In genomic region chr3:28726356-28726755, GRCm38 (mm10) we compare ENCODE assay signal across 24 mouse cellular contexts. TPM values are rescaled to one million over a fixed set of nuclear protein-coding genes. Genes with fewer than 3 reads are reported as not detected.
DNase-seq lines count a peak whose midpoint lies in the region; ATAC-seq and TF ChIP-seq lines count a peak whose summit lies in the region.
"Had no signal": no experiment of that assay in that cellular context is flagged by ENCODE, and none has a peak within 500 bp of the region (broad histone marks: within the 10 kb centered on the region; RNA-seq: fewer than 3 reads in every experiment).

No protein-coding gene starts in this region.

- H3K36me3 ChIP-seq in liver, adult 2 months (ENCODE audit: control insufficient read depth, insufficient read depth, low read length), result peaks cover 36% of the 10 kb centered on the region
- no peaks in the 10 kb centered on the region for H3K36me3 ChIP-seq in liver, embryonic 11.5 days (ENCODE audit: control insufficient read depth, insufficient read depth, low read length)
- 0 out of 2 replicates have a peak, but pooled peaks cover 4% of the 10 kb centered on the region for H3K36me3 ChIP-seq in liver, postnatal 0 days (replicated peaks; ENCODE audit: insufficient read depth, low read length)
- no peaks in the 10 kb centered on the region for H3K36me3 ChIP-seq in liver, embryonic 12.5 days
- no peaks in the 10 kb centered on the region for H3K36me3 ChIP-seq in limb, embryonic 10.5 days
- H3K36me3 ChIP-seq: embryonic facial prominence, embryonic 10.5 days; embryonic facial prominence, embryonic 12.5 days; forebrain, embryonic 15.5 days had no signal

- 95% methylated on average over 7 of the region's 7 CpGs for WGBS in liver, adult 2 months
- WGBS in liver, embryonic 11.5 days, result 87% methylated on average over 7 of the region's 7 CpGs
- WGBS in liver, postnatal 0 days (ENCODE audit: insufficient replicate concordance), result 88% methylated on average over 7 of the region's 7 CpGs
- 85% methylated on average over 7 of the region's 7 CpGs for WGBS in liver, embryonic 12.5 days (ENCODE audit: insufficient replicate concordance)
- 95% methylated on average over 7 of the region's 7 CpGs for WGBS in limb, embryonic 10.5 days

- H3K27ac ChIP-seq in liver, adult 2 months (replicated peaks; ENCODE audit: insufficient read depth, low read depth, low read length), result peak overlapping the region; percentile 83
- no peak overlapping the region for H3K27ac ChIP-seq in liver, embryonic 11.5 days (ENCODE audit: low read depth, low read length)
- H3K27ac ChIP-seq in liver, postnatal 0 days (ENCODE audit: low read depth), result peak overlapping the region; percentile 80; the same call in 1 of the 2 replicates
- no peak overlapping the region for H3K27ac ChIP-seq in liver, embryonic 12.5 days
- no peak overlapping the region for H3K27ac ChIP-seq in limb, embryonic 10.5 days
- H3K27ac ChIP-seq: embryonic facial prominence, embryonic 10.5 days; embryonic facial prominence, embryonic 12.5 days; forebrain, embryonic 13.5 days; forebrain, embryonic 15.5 days had no signal

- no peak for TF ChIP-seq CTCF in liver, adult 2 months (IDR thresholded peaks at IDR 0.05; ENCODE audit: low read depth, low read length)
- TF ChIP-seq CTCF in liver, postnatal 0 days (IDR thresholded peaks at IDR 0.05; ENCODE audit: low read depth), result no peak

- TF ChIP-seq EP300 in liver, postnatal 0 days (IDR thresholded peaks at IDR 0.05; ENCODE audit: low read depth), result no peak

- H3K4me1 ChIP-seq in liver, adult 2 months (ENCODE audit: control insufficient read depth, insufficient read depth, low read length), result peaks cover 22% of the 10 kb centered on the region
- H3K4me1 ChIP-seq in liver, embryonic 11.5 days (replicated peaks; ENCODE audit: control insufficient read depth, insufficient read depth, low read length), result peaks cover 3% of the 10 kb centered on the region; the same call in 1 of the 2 replicates
- H3K4me1 ChIP-seq in liver, postnatal 0 days (ENCODE audit: insufficient read depth), result 0 out of 2 replicates have a peak, but pooled peaks cover 4% of the 10 kb centered on the region
- H3K4me1 ChIP-seq in liver, embryonic 12.5 days, result 0 out of 2 replicates have a peak, but pooled peaks cover 8% of the 10 kb centered on the region
- no peaks in the 10 kb centered on the region for H3K4me1 ChIP-seq in limb, embryonic 10.5 days
- H3K4me1 ChIP-seq: embryonic facial prominence, embryonic 10.5 days; embryonic facial prominence, embryonic 12.5 days; forebrain, embryonic 13.5 days; forebrain, embryonic 15.5 days had no signal

- no peaks in the 10 kb centered on the region for H3K27me3 ChIP-seq in liver, adult 2 months (ENCODE audit: control insufficient read depth, insufficient read depth, low read length)
- H3K27me3 ChIP-seq in liver, embryonic 11.5 days (replicated peaks; ENCODE audit: control insufficient read depth, insufficient read depth, low read length), result no peaks in the 10 kb centered on the region
- H3K27me3 ChIP-seq in liver, postnatal 0 days (ENCODE audit: insufficient read depth, low read length), result no peaks in the 10 kb centered on the region
- H3K27me3 ChIP-seq in liver, embryonic 12.5 days (replicated peaks), result no peaks in the 10 kb centered on the region
- H3K27me3 ChIP-seq in limb, embryonic 10.5 days (ENCODE audit: low read depth, poor library complexity, severe bottlenecking), result no peaks in the 10 kb centered on the region
- H3K27me3 ChIP-seq: embryonic facial prominence, embryonic 12.5 days; forebrain, embryonic 13.5 days; forebrain, embryonic 15.5 days had no signal

- H3K4me2 ChIP-seq in liver, embryonic 11.5 days, result no peak overlapping the region
- H3K4me2 ChIP-seq in liver, postnatal 0 days (ENCODE audit: low read depth, low read length), result no peak overlapping the region
- no peak overlapping the region for H3K4me2 ChIP-seq in liver, embryonic 12.5 days
- H3K4me2 ChIP-seq: embryonic facial prominence, embryonic 12.5 days; forebrain, embryonic 13.5 days; forebrain, embryonic 15.5 days had no signal

- no peak for DNase-seq in liver, adult 2 months (ENCODE audit: extremely low read depth, low read depth, low spot score)
- DNase-seq in liver, embryonic 11.5 days (ENCODE audit: low spot score), result no peak
- no peak for DNase-seq in liver, postnatal 0 days
- DNase-seq in limb, embryonic 10.5 days (ENCODE audit: low spot score), result peak; percentile 17
- DNase-seq in embryo, embryonic 9.5 days (ENCODE audit: extremely low spot score), result no peak
- DNase-seq: adrenal gland, adult 2 months; adrenal gland, postnatal 10 days; adrenal gland, postnatal 25 days; cerebellum, adult 11 months; cerebellum, adult 18-20 months; cerebellum, adult 8-10 months; cerebellum, adult 9-11 months; cerebellum, postnatal 14 days; cerebellum, postnatal 36 days; embryo, embryonic 11 days had no signal

- H3K9me3 ChIP-seq in liver, embryonic 11.5 days (ENCODE audit: control insufficient read depth, low read length), result no peaks in the 10 kb centered on the region
- no peaks in the 10 kb centered on the region for H3K9me3 ChIP-seq in liver, postnatal 0 days (ENCODE audit: low read length)
- no peaks in the 10 kb centered on the region for H3K9me3 ChIP-seq in liver, embryonic 12.5 days (replicated peaks)
- no peaks in the 10 kb centered on the region for H3K9me3 ChIP-seq in limb, embryonic 10.5 days (replicated peaks)
- H3K9me3 ChIP-seq: embryonic facial prominence, embryonic 10.5 days; embryonic facial prominence, embryonic 12.5 days; forebrain, embryonic 13.5 days; forebrain, embryonic 15.5 days had no signal

- no peak for ATAC-seq in liver, embryonic 11.5 days (replicated peaks; ENCODE audit: low FRiP score)
- no peak for ATAC-seq in liver, postnatal 0 days
- ATAC-seq in liver, embryonic 12.5 days, result no peak
- ATAC-seq: forebrain, embryonic 13.5 days; forebrain, embryonic 15.5 days had no signal

- no peaks in the 10 kb centered on the region for H3K79me2 ChIP-seq in liver, adult 2 months (ENCODE audit: control insufficient read depth, insufficient read depth, low read length)

- H3K9ac ChIP-seq in liver, adult 2 months (ENCODE audit: low read depth, low read length), result no peak overlapping the region
- H3K9ac ChIP-seq in liver, embryonic 11.5 days (ENCODE audit: low read depth, low read length), result no peak overlapping the region
- no peak overlapping the region for H3K9ac ChIP-seq in liver, postnatal 0 days (replicated peaks)
- H3K9ac ChIP-seq in liver, embryonic 12.5 days, result no peak overlapping the region
- H3K9ac ChIP-seq: embryonic facial prominence, embryonic 12.5 days; forebrain, embryonic 13.5 days; forebrain, embryonic 15.5 days had no signal

- no peak overlapping the region for H3K4me3 ChIP-seq in liver, adult 2 months (ENCODE audit: insufficient read depth, low read depth, low read length)
- no peak overlapping the region for H3K4me3 ChIP-seq in liver, embryonic 11.5 days (ENCODE audit: low read depth, low read length)
- no peak overlapping the region for H3K4me3 ChIP-seq in liver, postnatal 0 days (ENCODE audit: low read depth, low read length)
- H3K4me3 ChIP-seq in liver, embryonic 12.5 days, result no peak overlapping the region
- H3K4me3 ChIP-seq in limb, embryonic 10.5 days, result no peak overlapping the region
- H3K4me3 ChIP-seq: embryonic facial prominence, embryonic 10.5 days; embryonic facial prominence, embryonic 12.5 days; forebrain, embryonic 13.5 days; forebrain, embryonic 15.5 days had no signal

- no peak for TF ChIP-seq POLR2A in liver, adult 2 months (IDR thresholded peaks at IDR 0.05; ENCODE audit: extremely low read depth, insufficient read depth, low read length)

RNA-seq across cellular contexts. Expression of gene Slc2a2, which starts 28.7 kb away (rescaled TPM):
- total RNA-seq in liver, adult 2 months (2014; rRNA removed), result 229 and 337 TPM in 2 replicates
- polyA plus RNA-seq in liver, adult 2 months (2012; rRNA removed), result 135 and 208 TPM in 2 replicates
- 15.4 and 19.5 TPM in 2 replicates for polyA plus RNA-seq in liver, embryonic 11.5 days (2014; fragmentation: Nextera tagmentation; extraction: Ambion mirVana)
- 135 TPM in 2 replicates for polyA plus RNA-seq in liver, postnatal 0 days (2015; fragmentation: Nextera tagmentation; extraction: Ambion mirVana)
- 17.7 and 19.5 TPM in 2 replicates for polyA plus RNA-seq in liver, embryonic 12.5 days (2016; fragmentation: Nextera tagmentation; extraction: Ambion mirVana)
- not detected in 2 replicates for polyA plus RNA-seq in limb, embryonic 10.5 days (2016; fragmentation: Nextera tagmentation; extraction: Ambion mirVana)
- total RNA-seq: adrenal gland, postnatal 25 days; common myeloid progenitor, adult 5-6 weeks; ES-E14 had no signal
- polyA plus RNA-seq: C2C12; embryonic facial prominence, embryonic 14.5 days had no signal

RNA-seq across cellular contexts. Expression of gene Eif5a2, which starts 54.7 kb away (rescaled TPM):
- total RNA-seq in liver, adult 2 months (2014; rRNA removed), result 0.46 and 0.47 TPM in 2 replicates
- 0.02 and 0.09 TPM in 2 replicates for polyA plus RNA-seq in liver, adult 2 months (2012; rRNA removed)
- polyA plus RNA-seq in liver, embryonic 11.5 days (2014; fragmentation: Nextera tagmentation; extraction: Ambion mirVana), result 9.5 and 11.3 TPM in 2 replicates
- 1.3 and 1.4 TPM in 2 replicates for polyA plus RNA-seq in liver, postnatal 0 days (2015; fragmentation: Nextera tagmentation; extraction: Ambion mirVana)
- 9.4 and 9.6 TPM in 2 replicates for polyA plus RNA-seq in liver, embryonic 12.5 days (2016; fragmentation: Nextera tagmentation; extraction: Ambion mirVana)
- 12.7 and 14.9 TPM in 2 replicates for polyA plus RNA-seq in limb, embryonic 10.5 days (2016; fragmentation: Nextera tagmentation; extraction: Ambion mirVana)

Comparison
In these comparisons a context has a peak if more than half of its experiments do, and no peak if none do; other contexts are left out.
1. H3K27ac ChIP-seq: peak in liver, adult 2 months (single experiment) and liver, postnatal 0 days (single experiment); none in liver, embryonic 11.5 days (single experiment), liver, embryonic 12.5 days (single experiment) and limb, embryonic 10.5 days (single experiment).
2. RNA of gene Slc2a2, which starts 28.7 kb away (polyA plus RNA-seq): 135 to 208 TPM in liver, adult 2 months, 135 TPM in liver, postnatal 0 days, 17.7 to 19.5 TPM in liver, embryonic 12.5 days and 15.4 to 19.5 TPM in liver, embryonic 11.5 days; not detected in limb, embryonic 10.5 days; every median in the first group is over 10 times any median in the second.